ENCODE assay signal across 32 mouse cellular contexts in the genomic region with DNA sequence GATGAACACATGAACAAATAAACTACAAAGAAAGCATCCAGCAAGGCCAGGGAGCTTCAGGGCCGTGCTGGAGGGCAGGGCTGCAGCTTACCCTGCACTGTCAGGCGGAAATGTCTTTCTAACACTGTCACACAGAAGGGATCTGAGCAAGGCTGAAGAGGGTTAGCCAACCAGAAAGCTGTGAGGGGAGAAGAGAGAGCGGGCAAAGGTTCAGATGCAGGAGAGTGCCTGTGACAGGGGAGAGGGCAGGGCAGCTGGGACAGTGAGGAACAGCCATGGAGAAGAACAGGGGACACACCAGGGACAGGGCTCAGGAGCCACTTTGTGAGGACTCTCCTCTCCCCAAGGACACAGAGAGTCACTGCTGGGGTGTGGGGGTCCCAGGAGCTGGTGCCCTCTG. TPM values are rescaled to one million over a fixed set of nuclear protein-coding genes. Genes with fewer than 3 reads are reported as not detected.
"Had no signal": no experiment of that assay in that cellular context is flagged by ENCODE, and none has a peak within 500 bp of the region (broad histone marks: within the 10 kb centered on the region; RNA-seq: fewer than 3 reads in every experiment).

No protein-coding gene starts in this region.

RNA-seq across cellular contexts. Expression of a gene that starts 20.6 kb away (rescaled TPM):
- total RNA-seq: common myeloid progenitor, adult 5-6 weeks; forebrain, postnatal 0 days; gastrocnemius, adult 18-20 months; gastrocnemius, adult 2 months; gastrocnemius, adult 8-10 months; gastrocnemius, postnatal 10 days; gastrocnemius, postnatal 14 days; gastrocnemius, postnatal 25 days; gastrocnemius, postnatal 36 days; gastrocnemius, postnatal 4 days; granulocyte monocyte progenitor cell, adult 5-6 weeks; heart, adult 18-20 months; heart, adult 2 months; heart, adult 8-10 months had no signal
- polyA plus RNA-seq: cerebellum, adult 2 months; cortical plate, adult 2 months; embryonic facial prominence, embryonic 10.5 days; embryonic facial prominence, embryonic 11.5 days; embryonic facial prominence, embryonic 12.5 days; embryonic facial prominence, embryonic 13.5 days; embryonic facial prominence, embryonic 14.5 days; embryonic facial prominence, embryonic 15.5 days; erythroblast, embryonic 14.5 days; forebrain, embryonic 10.5 days; forebrain, embryonic 11.5 days; forebrain, embryonic 12.5 days; forebrain, embryonic 13.5 days; forebrain, embryonic 14.5 days; forebrain, embryonic 15.5 days; forebrain, embryonic 16.5 days; forebrain, postnatal 0 days; frontal cortex, adult 2 months; gonadal fat pad, adult 2 months; heart, adult 2 months had no signal

RNA-seq across cellular contexts. Expression of a gene that starts 57.2 kb away (rescaled TPM):
- total RNA-seq: common myeloid progenitor, adult 5-6 weeks; forebrain, postnatal 0 days; gastrocnemius, adult 18-20 months; gastrocnemius, adult 2 months; gastrocnemius, adult 8-10 months; gastrocnemius, postnatal 10 days; gastrocnemius, postnatal 14 days; gastrocnemius, postnatal 25 days; gastrocnemius, postnatal 36 days; granulocyte monocyte progenitor cell, adult 5-6 weeks; heart, adult 18-20 months; heart, adult 2 months; heart, adult 8-10 months had no signal
- polyA plus RNA-seq: cerebellum, adult 2 months; cortical plate, adult 2 months; embryonic facial prominence, embryonic 11.5 days; embryonic facial prominence, embryonic 13.5 days; erythroblast, embryonic 14.5 days; forebrain, embryonic 12.5 days; forebrain, embryonic 13.5 days; forebrain, embryonic 15.5 days; frontal cortex, adult 2 months; heart, adult 2 months had no signal
